Mouse (Mus musculus) heart, embryonic 15.5 days (tissue): ENCODE results near the gene Gm20708. TPM values are rescaled to one million over a fixed set of nuclear protein-coding genes. Genes with fewer than 3 reads are reported as not detected.

Source experiments
- ATAC-seq: fragments of 200-750 bp; cut with Nextera tagmentation; replicated peaks from 2 replicates; pipeline ENCODE4 v1.8.0; 2017; ENCODE audit warnings: low read depth, moderate TSS enrichment; ENCODE audit not compliant: insufficient number of reproducible peaks, insufficient read depth, low FRiP score
- H3K27ac ChIP-seq: fragments of 300-500 bp; sonication (generic); 2 replicates; pipeline ENCODE4 v1.5.1; 2015; ENCODE audit warnings: mild to moderate bottlenecking, inconsistent platforms
- H3K27me3 ChIP-seq: fragments of 300-500 bp; sonication (generic); 2 replicates; pipeline ENCODE4 v1.6.1; 2015; ENCODE audit warnings: inconsistent platforms
- H3K36me3 ChIP-seq: fragments of 300-500 bp; sonication (generic); 2 replicates; pipeline ENCODE4 v1.6.1; 2015; ENCODE audit warnings: mild to moderate bottlenecking, inconsistent platforms
- H3K4me1 ChIP-seq: fragments of 300-500 bp; sonication (generic); replicated peaks from 2 replicates; pipeline ENCODE4 v1.6.1; 2015; ENCODE audit warnings: inconsistent platforms
- H3K4me2 ChIP-seq: fragments of 300-500 bp; sonication (generic); 2 replicates; pipeline ENCODE4 v1.6.1; 2015; ENCODE audit warnings: inconsistent platforms, mild to moderate bottlenecking, moderate library complexity
- H3K4me3 ChIP-seq: fragments of 300-500 bp; sonication (generic); 2 replicates; pipeline ENCODE4 v1.5.1; 2015; ENCODE audit warnings: mild to moderate bottlenecking, inconsistent platforms
- H3K9ac ChIP-seq: fragments of 300-500 bp; sonication (generic); 2 replicates; pipeline ENCODE4 v1.6.1; 2015; ENCODE audit warnings: mild to moderate bottlenecking, inconsistent platforms
- H3K9me3 ChIP-seq: fragments of 300-500 bp; sonication (generic); replicated peaks from 2 replicates; pipeline ENCODE4 v1.6.1; 2016; ENCODE audit warnings: inconsistent platforms
- WGBS: fragments of 180-500 bp; shearing (Covaris S2); methylation state at CpG from one replicate; pipeline ENCODE4 v1.1.7; 2015; ENCODE audit warnings: mixed read lengths; 5-methylcytosine and 5-hydroxymethylcytosine counted together
- polyA plus RNA-seq: library from polyadenylated mRNA; unstranded; fragments of >200 nt; fragmentation: Nextera tagmentation; extraction: Ambion mirVana; gene quantifications from 2 replicates; pipeline ENCODE4 v1.2.1, GENCODE M21; 2015

The Gm20708 gene
- polyA plus RNA-seq, 1 experiment from 2014 or later = 0.97 TPM

- no peak for ATAC-seq
- Histone ChIP-seq H3K36me3 (no peaks in the 10 kb centered on the region), H3K9ac (no peak overlapping the region), H3K27me3 (no peaks in the 10 kb centered on the region), H3K4me1 (peaks cover 27% of the 10 kb centered on the region), H3K4me2 (no peak overlapping the region), H3K4me3 (no peak overlapping the region), H3K9me3 (no peaks in the 10 kb centered on the region), H3K27ac (no peak overlapping the region)
- 35% methylated on average over 12 of the region's 12 CpGs for WGBS
Measured at GRCm38 (mm10) chr11:117870688-117871365, 61.4 kb downstream of the Gm20708 start.

GRCm38 (mm10) chr11:117871376-117871775 is 61.9 kb downstream of the Gm20708 start:
- Histone ChIP-seq H3K4me3 (no peak overlapping the region), H3K36me3 (no peaks in the 10 kb centered on the region), H3K27ac (no peak overlapping the region), H3K9ac (no peak overlapping the region), H3K4me1 (peaks cover 30% of the 10 kb centered on the region), H3K9me3 (no peaks in the 10 kb centered on the region), H3K27me3 (no peaks in the 10 kb centered on the region), H3K4me2 (no peak overlapping the region)
- ATAC-seq = no peak
- 66% methylated on average over 5 of the region's 5 CpGs for WGBS

- Histone ChIP-seq H3K4me3 (no peak overlapping the region), H3K9me3 (no peaks in the 10 kb centered on the region), H3K36me3 (no peaks in the 10 kb centered on the region), H3K27me3 (no peaks in the 10 kb centered on the region), H3K9ac (no peak overlapping the region), H3K4me2 (peak overlapping the region; percentile 99), H3K27ac (no peak overlapping the region), H3K4me1 (peaks cover 30% of the 10 kb centered on the region)
- WGBS = 58% methylated on average over 12 of the region's 12 CpGs
- no peak for ATAC-seq
Measured at GRCm38 (mm10) chr11:117871911-117872584, 62.6 kb downstream of the Gm20708 start.

GRCm38 (mm10) chr11:117872861-117873608 is 63.6 kb downstream of the Gm20708 start, which contains the start of gene Tha1:
Tha1 (minus strand) TSS chr11:117873481.
- ATAC-seq = peak; percentile 77
- peak within 1 kb of the TSS; percentile 80 for H3K9ac ChIP-seq
- H3K4me3 ChIP-seq = peak within 1 kb of the TSS; percentile 88
- H3K27me3 ChIP-seq = no peaks in the 10 kb centered on the region
- 1% methylated on average over 51 of the region's 51 CpGs for WGBS
- no peaks in the 10 kb centered on the region for H3K36me3 ChIP-seq
- peak within 1 kb of the TSS; percentile 76 for H3K27ac ChIP-seq
- no peaks in the 10 kb centered on the region for H3K9me3 ChIP-seq
- H3K4me2 ChIP-seq = peak within 1 kb of the TSS; percentile 99
- peaks cover 37% of the 10 kb centered on the region for H3K4me1 ChIP-seq

- H3K9me3 ChIP-seq = no peaks in the 10 kb centered on the region
- no peak overlapping the region for H3K9ac ChIP-seq
- no peak overlapping the region for H3K4me3 ChIP-seq
- H3K4me1 ChIP-seq = peaks cover 49% of the 10 kb centered on the region
- H3K36me3 ChIP-seq = no peaks in the 10 kb centered on the region
- no peak overlapping the region for H3K4me2 ChIP-seq
- WGBS = 64% methylated on average over 4 of the region's 4 CpGs
- H3K27ac ChIP-seq = no peak overlapping the region
- ATAC-seq = no peak
- no peaks in the 10 kb centered on the region for H3K27me3 ChIP-seq
Measured at GRCm38 (mm10) chr11:117874419-117874818, 65.0 kb downstream of the Gm20708 start.

GRCm38 (mm10) chr11:117875681-117876080 is 66.2 kb downstream of the Gm20708 start:
- H3K4me3 ChIP-seq = no peak overlapping the region

GRCm38 (mm10) chr11:117877917-117878745 is 68.7 kb downstream of the Gm20708 start:
- peak overlapping the region; percentile 36; the same call in 1 of the 2 replicates for H3K9ac ChIP-seq
- peak overlapping the region; percentile 81 for H3K27ac ChIP-seq
- H3K4me3 ChIP-seq = peak overlapping the region; percentile 24
- H3K4me2 ChIP-seq = peak overlapping the region; percentile 62
- ATAC-seq = peak; percentile 59
- H3K27me3 ChIP-seq = no peaks in the 10 kb centered on the region; the same call in 1 of the 2 replicates
- H3K4me1 ChIP-seq = peaks cover 60% of the 10 kb centered on the region
- WGBS = 12% methylated on average over 13 of the region's 13 CpGs
- no peaks in the 10 kb centered on the region for H3K9me3 ChIP-seq
- H3K36me3 ChIP-seq = no peaks in the 10 kb centered on the region

More at GRCm38 (mm10) chr11:117875681-117876080, 66.2 kb downstream of the Gm20708 start:
- 11% methylated on average over 6 of the region's 6 CpGs for WGBS
- peak overlapping the region; percentile 54; the same call in 1 of the 2 replicates for H3K27ac ChIP-seq
- H3K4me2 ChIP-seq = no peak overlapping the region
- no peak for ATAC-seq
- no peaks in the 10 kb centered on the region for H3K36me3 ChIP-seq
- H3K9me3 ChIP-seq = no peaks in the 10 kb centered on the region
- H3K9ac ChIP-seq = no peak overlapping the region
- H3K4me1 ChIP-seq = peaks cover 48% of the 10 kb centered on the region
- H3K27me3 ChIP-seq = no peaks in the 10 kb centered on the region; the same call in 1 of the 2 replicates

GRCm38 (mm10) chr11:117878892-117879291 is 69.4 kb downstream of the Gm20708 start:
- Histone ChIP-seq H3K9ac (peak overlapping the region; percentile 36; the same call in 1 of the 2 replicates), H3K4me2 (peak overlapping the region; percentile 62), H3K9me3 (no peaks in the 10 kb centered on the region), H3K27ac (peak overlapping the region; percentile 81), H3K27me3 (no peaks in the 10 kb centered on the region; the same call in 1 of the 2 replicates), H3K36me3 (no peaks in the 10 kb centered on the region), H3K4me3 (peak overlapping the region; percentile 24; the same call in 1 of the 2 replicates), H3K4me1 (peaks cover 56% of the 10 kb centered on the region)
- 41% methylated on average over 8 of the region's 8 CpGs for WGBS
- no peak for ATAC-seq

GRCm38 (mm10) chr11:117879676-117880075 is 70.2 kb downstream of the Gm20708 start:
- WGBS = 78% methylated on average over 6 of the region's 6 CpGs
- no peak overlapping the region for H3K27ac ChIP-seq
- no peak overlapping the region for H3K4me3 ChIP-seq
- no peak overlapping the region for H3K9ac ChIP-seq
- no peaks in the 10 kb centered on the region; the same call in 1 of the 2 replicates for H3K27me3 ChIP-seq
- peaks cover 56% of the 10 kb centered on the region for H3K4me1 ChIP-seq
- H3K36me3 ChIP-seq = no peaks in the 10 kb centered on the region
- H3K4me2 ChIP-seq = no peak overlapping the region
- no peak for ATAC-seq
- H3K9me3 ChIP-seq = no peaks in the 10 kb centered on the region

- no peak for ATAC-seq
- no peak overlapping the region for H3K27ac ChIP-seq
Measured at GRCm38 (mm10) chr11:117880336-117880976, 71.0 kb downstream of the Gm20708 start.

More at GRCm38 (mm10) chr11:117880336-117880976, 71.0 kb downstream of the Gm20708 start:
- no peak overlapping the region for H3K4me2 ChIP-seq
- no peaks in the 10 kb centered on the region for H3K9me3 ChIP-seq
- 80% methylated on average over 9 of the region's 9 CpGs for WGBS
- H3K4me1 ChIP-seq = peaks cover 49% of the 10 kb centered on the region
- no peaks in the 10 kb centered on the region; the same call in 1 of the 2 replicates for H3K27me3 ChIP-seq
- no peak overlapping the region for H3K9ac ChIP-seq
- H3K36me3 ChIP-seq = no peaks in the 10 kb centered on the region
- no peak overlapping the region for H3K4me3 ChIP-seq
